Mouse (Mus musculus) intestine, embryonic 16.5 days (tissue): ENCODE results near the gene Rinl. TPM values are rescaled to one million over a fixed set of nuclear protein-coding genes. Genes with fewer than 3 reads are reported as not detected.
A peak's percentile ranks its signal among the peaks of the same experiment; 100 is the strongest.

ENCODE experiments used
- ATAC-seq: fragments of 200-750 bp; cut with Nextera tagmentation; 2 replicates; pipeline ENCODE4 v1.8.0; 2017; ENCODE audit warnings: moderate TSS enrichment, moderate library complexity
- H3K27ac ChIP-seq: fragments of 300-500 bp; sonication (generic); 2 replicates; pipeline ENCODE4 v1.5.1; 2014; ENCODE audit warnings: mild to moderate bottlenecking, low read length
- H3K27me3 ChIP-seq: fragments of 300-500 bp; sonication (generic); replicated peaks from 2 replicates; pipeline ENCODE4 v1.6.1; 2014; ENCODE audit warnings: low read length, control low read depth, mixed read lengths; ENCODE audit not compliant: control insufficient read depth, insufficient read depth
- H3K36me3 ChIP-seq: fragments of 300-500 bp; sonication (generic); 2 replicates; pipeline ENCODE4 v1.6.1; 2014; ENCODE audit warnings: low read length, control low read depth; ENCODE audit not compliant: control insufficient read depth, insufficient read depth
- H3K4me1 ChIP-seq: fragments of 300-500 bp; sonication (generic); 2 replicates; pipeline ENCODE4 v1.6.1; 2014; ENCODE audit warnings: low read length, control low read depth, mixed read lengths; ENCODE audit not compliant: control insufficient read depth, insufficient read depth
- H3K4me2 ChIP-seq: fragments of 300-500 bp; sonication (generic); 2 replicates; pipeline ENCODE4 v1.6.1; 2014; ENCODE audit warnings: low read depth, low read length, control low read depth
- H3K4me3 ChIP-seq: fragments of 300-500 bp; sonication (generic); 2 replicates; pipeline ENCODE4 v1.5.1; 2014; ENCODE audit warnings: mild to moderate bottlenecking, low read length
- H3K9ac ChIP-seq: fragments of 300-500 bp; sonication (generic); 2 replicates; pipeline ENCODE4 v1.6.1; 2014; ENCODE audit warnings: low read depth, low read length
- H3K9me3 ChIP-seq: fragments of 300-500 bp; sonication (generic); 2 replicates; pipeline ENCODE4 v1.6.1; 2016; ENCODE audit warnings: low read length, control low read depth; ENCODE audit not compliant: control insufficient read depth
- WGBS: fragments of 180-500 bp; shearing (Covaris S2); extraction: QIAGEN DNeasy Blood & Tissue Kit; methylation state at CpG from one replicate; pipeline ENCODE4 v1.1.7; 2014; 5-methylcytosine and 5-hydroxymethylcytosine counted together
- polyA plus RNA-seq: library from polyadenylated mRNA; unstranded; fragments of >200 nt; fragmentation: Nextera tagmentation; extraction: Ambion mirVana; gene quantifications from 2 replicates; pipeline ENCODE4 v1.2.1, GENCODE M21; 2015

Gene Rinl
- polyA plus RNA-seq, 1 experiment from 2014 or later = 5.9 TPM

DNA sequence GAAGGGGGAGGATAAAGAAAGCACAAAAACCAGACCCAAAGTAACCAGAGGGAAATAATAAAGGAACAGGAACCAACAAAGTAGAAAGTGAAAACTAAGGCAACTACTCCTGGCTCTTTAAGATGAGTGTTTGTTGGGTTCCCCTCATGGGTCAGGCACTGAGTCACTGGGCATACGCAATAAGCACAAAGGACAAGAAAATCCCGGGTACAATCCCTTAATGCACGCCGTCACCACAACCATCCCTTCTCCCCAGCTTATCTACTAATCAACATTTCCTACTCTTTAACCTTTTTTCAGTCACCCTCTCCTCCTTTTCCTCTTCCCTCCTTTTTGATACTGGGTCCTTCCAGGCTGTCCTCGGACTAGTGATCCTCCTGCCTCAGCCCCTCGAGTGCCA is 23.6 kb upstream of the Rinl start:
- 78% methylated on average over 6 of the region's 6 CpGs for WGBS
- no peaks in the 10 kb centered on the region for H3K27me3 ChIP-seq
- H3K4me2 ChIP-seq = peak overlapping the region; percentile 58
- ATAC-seq = no peak
- H3K4me3 ChIP-seq = peak overlapping the region; percentile 93; the same call in 1 of the 2 replicates
- no peak overlapping the region for H3K27ac ChIP-seq
- peak overlapping the region; percentile 74 for H3K9ac ChIP-seq
- peaks cover 17% of the 10 kb centered on the region for H3K4me1 ChIP-seq
- H3K9me3 ChIP-seq = no peaks in the 10 kb centered on the region
- peaks cover 12% of the 10 kb centered on the region; the same call in 1 of the 2 replicates for H3K36me3 ChIP-seq

DNA sequence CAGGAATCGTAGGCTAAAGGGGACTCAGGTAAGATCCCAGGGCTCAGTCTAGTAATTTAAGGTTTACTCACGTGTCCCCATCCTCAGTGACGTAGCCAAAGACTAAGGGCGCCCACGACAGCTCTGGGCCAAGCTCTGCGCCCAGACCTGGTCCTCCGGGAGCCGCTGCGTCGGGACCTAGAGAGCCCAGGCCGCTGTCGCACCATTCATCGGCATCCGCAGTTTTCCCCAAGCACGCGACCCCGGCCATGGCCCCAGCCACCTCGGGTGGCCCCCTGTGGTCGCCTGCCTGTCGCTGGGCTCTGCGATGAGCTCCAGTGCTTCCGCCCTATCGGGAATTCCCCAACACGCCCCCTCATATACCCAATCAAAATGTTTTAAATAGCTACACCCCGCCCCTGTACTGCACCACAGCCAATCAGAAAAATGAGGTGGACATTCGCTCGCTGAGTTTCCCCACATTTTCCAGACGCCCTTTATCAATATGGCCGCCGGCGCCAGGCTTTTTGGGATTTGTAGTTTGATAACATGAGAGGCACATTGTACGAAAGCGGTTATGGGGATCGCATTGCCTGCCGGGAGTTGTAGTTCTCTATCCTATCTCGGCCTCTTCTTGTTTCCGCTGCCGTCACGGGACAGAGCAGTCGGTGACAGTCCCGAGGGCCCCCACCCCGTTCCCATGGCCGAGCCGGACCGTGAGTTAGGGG is 22.4 kb upstream of the Rinl start, which contains the start of gene Sirt2:
Gene Sirt2 (plus strand): TSS at position 563 of the 707 bp plus-strand sequence.
- ATAC-seq = peak; percentile 99
- Histone ChIP-seq H3K9ac (peak within 1 kb of the TSS; percentile 80), H3K36me3 (peaks cover 2% of the 10 kb centered on the region; the same call in 1 of the 2 replicates), H3K27ac (no peak within 1 kb of the TSS), H3K4me1 (peaks cover 17% of the 10 kb centered on the region), H3K4me3 (peak within 1 kb of the TSS; percentile 93), H3K27me3 (no peaks in the 10 kb centered on the region), H3K4me2 (peak within 1 kb of the TSS; percentile 67), H3K9me3 (no peaks in the 10 kb centered on the region)
- under 1% methylated on average over 45 of the region's 45 CpGs for WGBS

DNA sequence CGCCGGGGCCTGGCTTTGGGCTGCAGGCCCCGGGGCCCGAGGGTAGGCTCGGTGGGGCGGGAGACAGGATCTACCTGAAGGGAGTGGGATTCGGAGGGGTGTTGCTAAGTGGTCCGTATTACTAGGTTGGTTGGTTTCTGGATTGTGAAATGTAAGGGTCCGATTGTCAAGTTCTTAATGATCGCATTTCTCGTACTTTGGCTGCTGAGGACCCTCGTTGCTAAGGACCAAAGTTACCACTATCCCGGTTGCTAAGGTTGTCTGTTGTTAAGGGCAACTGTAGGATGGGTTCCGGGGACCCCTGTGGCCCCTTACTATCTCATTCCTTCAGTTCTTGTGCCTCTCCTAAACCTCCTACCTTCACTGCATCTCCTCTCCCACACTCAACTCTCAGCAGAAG is 21.9 kb upstream of the Rinl start:
- H3K4me1 ChIP-seq = peaks cover 17% of the 10 kb centered on the region
- 0 out of 2 replicates have a peak, but pooled peaks have one; percentile 2 for ATAC-seq
- WGBS = 4% methylated on average over 14 of the region's 14 CpGs

DNA sequence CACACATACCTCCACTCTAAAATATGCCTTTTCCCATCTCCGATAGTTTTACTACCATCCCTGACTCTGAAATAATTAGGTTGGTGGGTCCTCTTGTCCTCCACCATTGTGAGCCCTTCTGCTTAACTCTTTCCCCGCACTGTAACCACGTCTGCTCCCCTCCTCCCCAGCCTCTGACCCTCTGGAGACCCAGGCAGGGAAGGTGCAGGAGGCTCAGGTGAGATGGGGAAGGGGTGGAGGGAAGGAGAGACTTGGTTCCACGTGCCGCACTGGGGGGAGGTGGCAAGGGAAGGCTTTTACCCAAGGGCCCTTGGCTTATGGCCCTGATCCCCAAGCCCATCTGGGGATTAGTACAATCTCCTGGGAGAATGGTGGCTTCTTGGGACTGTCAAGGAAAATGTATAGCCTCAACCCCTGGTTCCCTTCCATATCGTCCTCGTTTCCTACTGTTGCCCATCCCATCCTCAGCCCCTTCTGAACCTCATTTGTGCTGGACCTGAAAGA is 21.3 kb upstream of the Rinl start, which contains the start of gene Nfkbib:
Gene Nfkbib (minus strand): TSS at position 51 of the 504 bp plus-strand sequence.
- 63% methylated on average over 7 of the region's 7 CpGs for WGBS

More for the DNA sequence above, 21.9 kb upstream of the Rinl start:
- H3K27ac ChIP-seq = no peak overlapping the region
- H3K4me3 ChIP-seq = peak overlapping the region; percentile 93
- H3K4me2 ChIP-seq = peak overlapping the region; percentile 67
- no peaks in the 10 kb centered on the region for H3K9me3 ChIP-seq
- H3K27me3 ChIP-seq = no peaks in the 10 kb centered on the region
- no peaks in the 10 kb centered on the region for H3K36me3 ChIP-seq
- peak overlapping the region; percentile 80 for H3K9ac ChIP-seq

DNA sequence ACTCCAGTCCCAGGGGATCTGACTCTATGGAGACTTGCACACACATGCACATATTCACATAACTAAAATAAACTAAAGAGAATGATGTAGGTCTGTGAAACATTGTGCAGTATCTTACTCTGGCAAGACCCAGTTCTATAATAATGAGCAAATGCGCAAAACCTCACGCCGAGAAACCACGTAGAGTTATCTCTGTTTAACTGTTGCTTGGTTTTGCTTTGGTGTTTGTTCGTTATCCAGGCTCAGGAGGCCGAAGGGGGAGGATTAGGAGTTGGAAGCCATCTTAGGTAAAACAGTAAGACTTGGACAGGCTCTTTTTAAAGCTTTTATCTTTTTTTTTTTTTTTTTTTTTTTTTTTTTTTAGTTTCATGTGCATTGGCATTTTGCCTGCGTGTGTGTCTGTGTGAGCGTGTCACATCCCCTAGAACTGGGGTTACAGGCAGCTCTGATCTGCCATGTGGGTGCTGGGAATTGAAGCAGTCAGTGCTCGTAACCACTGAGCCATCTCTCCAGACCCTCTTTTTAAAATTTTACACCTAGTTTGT is 19.3 kb upstream of the Rinl start:
- Histone ChIP-seq H3K9me3 (no peaks in the 10 kb centered on the region), H3K4me3 (no peak overlapping the region), H3K27ac (no peak overlapping the region), H3K27me3 (no peaks in the 10 kb centered on the region), H3K4me1 (peaks cover 17% of the 10 kb centered on the region), H3K4me2 (no peak overlapping the region), H3K36me3 (no peaks in the 10 kb centered on the region), H3K9ac (no peak overlapping the region)
- WGBS = 93% methylated on average over 9 of the region's 9 CpGs
- ATAC-seq = no peak

More for the DNA sequence above, 21.3 kb upstream of the Rinl start, which contains the start of gene Nfkbib:
- Histone ChIP-seq H3K27me3 (no peaks in the 10 kb centered on the region), H3K27ac (no peak within 1 kb of the TSS), H3K9me3 (no peaks in the 10 kb centered on the region), H3K4me1 (peaks cover 17% of the 10 kb centered on the region), H3K9ac (peak within 1 kb of the TSS; percentile 80), H3K4me3 (peak within 1 kb of the TSS; percentile 93), H3K4me2 (peak within 1 kb of the TSS; percentile 67), H3K36me3 (no peaks in the 10 kb centered on the region)
- no peak for ATAC-seq

DNA sequence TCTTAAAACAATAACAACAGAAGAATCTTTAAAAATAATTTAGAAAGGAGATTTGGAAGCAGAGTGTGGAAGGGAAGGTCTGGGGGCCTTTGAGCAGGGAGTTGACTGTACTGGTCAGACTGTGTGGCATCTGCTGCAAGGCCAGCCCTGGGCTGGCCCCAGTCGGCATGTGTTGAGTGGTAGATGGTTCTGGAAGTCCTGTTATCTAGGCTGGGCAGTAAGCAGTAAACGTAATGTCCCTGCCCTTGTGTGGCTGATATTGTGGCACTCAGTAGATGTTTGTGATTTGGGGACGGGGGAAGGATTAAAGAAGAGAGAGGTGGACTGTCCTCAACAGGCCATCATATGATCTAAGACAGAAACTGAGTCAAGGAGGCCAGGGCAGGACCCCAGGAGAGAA is 18.5 kb upstream of the Rinl start:
- Histone ChIP-seq H3K4me3 (no peak overlapping the region), H3K9ac (no peak overlapping the region), H3K4me1 (peaks cover 12% of the 10 kb centered on the region), H3K9me3 (no peaks in the 10 kb centered on the region), H3K27ac (no peak overlapping the region), H3K27me3 (no peaks in the 10 kb centered on the region), H3K4me2 (no peak overlapping the region), H3K36me3 (no peaks in the 10 kb centered on the region)
- ATAC-seq = no peak
- 89% methylated on average over 3 of the region's 3 CpGs for WGBS

DNA sequence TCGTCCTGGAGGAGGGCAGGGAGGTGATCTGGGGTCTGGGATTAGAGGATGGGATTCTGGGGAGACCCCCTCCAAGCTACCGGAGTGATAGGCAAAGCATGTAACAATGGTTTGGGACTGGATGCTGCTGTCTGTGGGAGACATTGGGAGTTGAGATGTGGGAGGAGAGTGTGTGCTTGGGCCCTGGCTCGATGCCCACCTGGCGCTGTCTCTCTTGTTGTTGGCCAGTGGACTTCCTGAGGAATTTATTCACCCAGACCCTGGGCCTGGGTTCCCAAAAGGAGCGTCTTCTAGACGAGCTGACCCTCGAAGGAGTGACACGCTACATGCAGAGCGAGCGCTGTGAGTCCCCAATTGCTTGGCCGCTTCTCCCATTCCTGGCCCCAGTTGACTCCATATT is 16.9 kb upstream of the Rinl start:
- ATAC-seq = no peak
- WGBS = 94% methylated on average over 11 of the region's 11 CpGs

DNA sequence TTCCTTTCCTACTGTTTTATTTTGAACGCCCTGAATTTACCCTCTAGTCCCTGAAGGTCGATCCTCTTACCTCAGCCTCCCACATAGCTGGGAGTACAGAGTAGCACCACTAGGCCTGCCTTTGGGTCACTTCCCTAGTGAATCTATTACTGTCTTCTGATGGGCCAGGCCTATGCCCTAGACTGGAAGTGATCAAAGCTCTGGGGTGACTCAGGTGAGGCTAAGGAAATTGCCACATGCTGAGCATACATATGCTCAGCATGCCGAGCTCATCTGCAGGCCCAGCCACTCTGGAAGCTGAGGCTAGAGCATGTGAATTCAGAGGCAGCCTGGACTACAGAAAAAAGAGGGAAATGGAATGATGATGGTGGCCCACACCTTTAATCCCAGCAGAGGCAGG is 15.6 kb upstream of the Rinl start:
- no peak overlapping the region for H3K4me2 ChIP-seq
- H3K36me3 ChIP-seq = no peaks in the 10 kb centered on the region
- 79% methylated on average over 3 of the region's 3 CpGs for WGBS

More for the DNA sequence above, 16.9 kb upstream of the Rinl start:
- peaks cover 7% of the 10 kb centered on the region for H3K4me1 ChIP-seq
- no peak overlapping the region for H3K4me3 ChIP-seq
- no peak overlapping the region for H3K27ac ChIP-seq
- H3K4me2 ChIP-seq = no peak overlapping the region
- no peaks in the 10 kb centered on the region for H3K27me3 ChIP-seq
- no peaks in the 10 kb centered on the region for H3K9me3 ChIP-seq
- no peaks in the 10 kb centered on the region for H3K36me3 ChIP-seq
- H3K9ac ChIP-seq = no peak overlapping the region

DNA sequence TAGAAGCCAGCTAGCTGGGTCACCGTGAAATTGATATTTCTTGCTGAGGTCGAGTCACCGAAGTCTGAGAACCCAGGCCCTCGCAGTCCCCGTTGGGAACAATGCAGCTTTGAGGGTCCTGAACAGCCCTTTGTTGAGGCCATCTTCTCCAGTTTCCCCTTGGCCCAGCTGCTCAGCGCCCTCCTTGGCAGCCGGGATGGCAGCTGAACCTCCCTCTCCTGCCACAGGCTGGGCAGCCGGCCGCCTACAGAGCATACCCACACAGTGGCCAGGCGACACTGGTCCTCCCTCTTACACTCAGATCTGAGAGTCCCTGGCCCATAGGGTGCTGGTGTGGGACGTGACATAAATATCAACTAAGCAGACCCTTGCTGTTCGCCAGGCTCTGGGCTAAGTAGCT is 14.6 kb upstream of the Rinl start:
- ATAC-seq = no peak
- no peak overlapping the region for H3K4me3 ChIP-seq
- H3K9ac ChIP-seq = no peak overlapping the region
- H3K4me1 ChIP-seq = no peaks in the 10 kb centered on the region
- no peak overlapping the region for H3K4me2 ChIP-seq
- no peak overlapping the region for H3K27ac ChIP-seq
- no peaks in the 10 kb centered on the region for H3K36me3 ChIP-seq
- WGBS = 76% methylated on average over 12 of the region's 12 CpGs
- H3K9me3 ChIP-seq = no peaks in the 10 kb centered on the region
- no peaks in the 10 kb centered on the region for H3K27me3 ChIP-seq

More for the DNA sequence above, 15.6 kb upstream of the Rinl start:
- Histone ChIP-seq H3K27me3 (no peaks in the 10 kb centered on the region), H3K4me3 (no peak overlapping the region), H3K9ac (no peak overlapping the region), H3K9me3 (no peaks in the 10 kb centered on the region), H3K4me1 (no peaks in the 10 kb centered on the region), H3K27ac (no peak overlapping the region)
- ATAC-seq = no peak
